Mouse (Mus musculus) hindbrain, embryonic 16.5 days (tissue): ENCODE data around the gene 2310046K23Rik. TPM values are rescaled to one million over a fixed set of nuclear protein-coding genes. Genes with fewer than 3 reads are reported as not detected.

ENCODE experiments used
- ATAC-seq: fragments of 200-750 bp; cut with Nextera tagmentation; 2 replicates; pipeline ENCODE4 v1.8.0; 2017; ENCODE audit warnings: moderate TSS enrichment, moderate library complexity
- H3K27ac ChIP-seq: fragments of 300-500 bp; sonication (generic); 2 replicates; pipeline ENCODE4 v1.5.1; 2014; ENCODE audit warnings: low read depth, mild to moderate bottlenecking, control low read depth, low read length, moderate library complexity
- H3K27me3 ChIP-seq: fragments of 300-500 bp; sonication (generic); replicated peaks from 2 replicates; pipeline ENCODE4 v1.6.1; 2014; ENCODE audit warnings: low read length; ENCODE audit not compliant: control insufficient read depth, insufficient read depth
- H3K36me3 ChIP-seq: fragments of 300-500 bp; sonication (generic); 2 replicates; pipeline ENCODE4 v1.6.1; 2014; ENCODE audit warnings: mild to moderate bottlenecking, low read length, moderate library complexity, mixed read lengths; ENCODE audit not compliant: control insufficient read depth, insufficient read depth
- H3K4me1 ChIP-seq: fragments of 300-500 bp; sonication (generic); 2 replicates; pipeline ENCODE4 v1.6.1; 2014; ENCODE audit warnings: low read depth, low read length; ENCODE audit not compliant: control insufficient read depth, insufficient read depth
- H3K4me2 ChIP-seq: fragments of 300-500 bp; sonication (generic); 2 replicates; pipeline ENCODE4 v1.6.1; 2014; ENCODE audit warnings: mild to moderate bottlenecking, low read length, control low read depth, moderate library complexity
- H3K4me3 ChIP-seq: fragments of 300-500 bp; sonication (generic); 2 replicates; pipeline ENCODE4 v1.5.1; 2014; ENCODE audit warnings: mild to moderate bottlenecking, low read length, control low read depth, moderate library complexity
- H3K9ac ChIP-seq: fragments of 300-500 bp; sonication (generic); 2 replicates; pipeline ENCODE4 v1.6.1; 2014; ENCODE audit warnings: low read depth, mild to moderate bottlenecking, control low read depth, low read length, moderate library complexity
- H3K9me3 ChIP-seq: fragments of 300-500 bp; sonication (generic); 2 replicates; pipeline ENCODE4 v1.6.1; 2014; ENCODE audit warnings: mild to moderate bottlenecking, low read length, moderate library complexity; ENCODE audit not compliant: control insufficient read depth
- WGBS: fragments of 180-500 bp; shearing (Covaris S2); extraction: QIAGEN DNeasy Blood & Tissue Kit; methylation state at CpG from one replicate; pipeline ENCODE4 v1.1.7; 2014; 5-methylcytosine and 5-hydroxymethylcytosine counted together
- polyA plus RNA-seq: library from polyadenylated mRNA; unstranded; fragments of >200 nt; fragmentation: Nextera tagmentation; extraction: Ambion mirVana; gene quantifications from 2 replicates; pipeline ENCODE4 v1.2.1, GENCODE M21; 2015

Gene 2310046K23Rik
- polyA plus RNA-seq: not detected in 2 replicates

- no peak for ATAC-seq
- Histone ChIP-seq H3K4me2 (no peak within 1 kb of the TSS), H3K9ac (no peak within 1 kb of the TSS), H3K27ac (no peak within 1 kb of the TSS), H3K4me1 (no peaks in the 10 kb centered on the region), H3K4me3 (no peak within 1 kb of the TSS), H3K27me3 (no peaks in the 10 kb centered on the region), H3K36me3 (no peaks in the 10 kb centered on the region), H3K9me3 (no peaks in the 10 kb centered on the region)
- WGBS: 95% methylated on average over 3 of the region's 3 CpGs
These were observed at the start of gene 2310046K23Rik for GRCm38 (mm10) chr3:92534411-92534810. Gene 2310046K23Rik, minus strand, starts transcription at chr3:92534511.

GRCm38 (mm10) chr3:92583164-92583826 lies 49.0 kb upstream of the 2310046K23Rik start:
- 71% methylated on average over 3 of the region's 3 CpGs for WGBS
- H3K9me3 ChIP-seq: no peaks in the 10 kb centered on the region
- H3K27me3 ChIP-seq: no peaks in the 10 kb centered on the region
- H3K4me2 ChIP-seq: no peak overlapping the region
- H3K4me3 ChIP-seq: no peak overlapping the region
- H3K9ac ChIP-seq: no peak overlapping the region
- H3K4me1 ChIP-seq: no peaks in the 10 kb centered on the region
- no peak overlapping the region for H3K27ac ChIP-seq
- no peaks in the 10 kb centered on the region for H3K36me3 ChIP-seq
- no peak for ATAC-seq

GRCm38 (mm10) chr3:92579508-92579907 lies 45.2 kb upstream of the 2310046K23Rik start:
- H3K36me3 ChIP-seq: no peaks in the 10 kb centered on the region
- WGBS: 69% methylated on average over 1 of the region's 1 CpGs
- no peak overlapping the region for H3K4me2 ChIP-seq
- no peaks in the 10 kb centered on the region for H3K4me1 ChIP-seq
- no peak overlapping the region for H3K27ac ChIP-seq
- H3K27me3 ChIP-seq: no peaks in the 10 kb centered on the region
- no peak overlapping the region for H3K4me3 ChIP-seq
- H3K9me3 ChIP-seq: no peaks in the 10 kb centered on the region
- no peak for ATAC-seq
- no peak overlapping the region for H3K9ac ChIP-seq

- 73% methylated on average over 4 of the region's 4 CpGs for WGBS
These were observed 44.5 kb upstream of the 2310046K23Rik start for GRCm38 (mm10) chr3:92578652-92579413.

GRCm38 (mm10) chr3:92573449-92574041 lies 39.2 kb upstream of the 2310046K23Rik start, which contains the start of gene Ivl:
Gene Ivl, minus strand, starts transcription at chr3:92573735.
- H3K27ac ChIP-seq: no peak within 1 kb of the TSS
- no peaks in the 10 kb centered on the region for H3K4me1 ChIP-seq
- H3K27me3 ChIP-seq: no peaks in the 10 kb centered on the region
- no peaks in the 10 kb centered on the region for H3K36me3 ChIP-seq
- no peak for ATAC-seq
- no peak within 1 kb of the TSS for H3K4me3 ChIP-seq
- H3K9me3 ChIP-seq: no peaks in the 10 kb centered on the region
- H3K9ac ChIP-seq: no peak within 1 kb of the TSS
- no peak within 1 kb of the TSS for H3K4me2 ChIP-seq
- WGBS: 87% methylated on average over 1 of the region's 1 CpGs

More at GRCm38 (mm10) chr3:92578652-92579413, 44.5 kb upstream of the 2310046K23Rik start:
- H3K27me3 ChIP-seq: no peaks in the 10 kb centered on the region
- no peaks in the 10 kb centered on the region for H3K9me3 ChIP-seq
- no peaks in the 10 kb centered on the region for H3K36me3 ChIP-seq
- no peak overlapping the region for H3K4me2 ChIP-seq
- no peak overlapping the region for H3K27ac ChIP-seq
- ATAC-seq: no peak
- no peak overlapping the region for H3K4me3 ChIP-seq
- H3K9ac ChIP-seq: no peak overlapping the region
- no peaks in the 10 kb centered on the region for H3K4me1 ChIP-seq

- Histone ChIP-seq H3K9ac (no peak overlapping the region), H3K27ac (no peak overlapping the region), H3K4me1 (no peaks in the 10 kb centered on the region), H3K4me3 (no peak overlapping the region), H3K27me3 (no peaks in the 10 kb centered on the region), H3K9me3 (no peaks in the 10 kb centered on the region), H3K4me2 (no peak overlapping the region), H3K36me3 (no peaks in the 10 kb centered on the region)
- ATAC-seq: no peak
- 63% methylated on average over 2 of the region's 2 CpGs for WGBS
These were observed 38.3 kb upstream of the 2310046K23Rik start for GRCm38 (mm10) chr3:92572514-92573155.

GRCm38 (mm10) chr3:92568752-92569151 lies 34.4 kb upstream of the 2310046K23Rik start:
- Histone ChIP-seq H3K4me3 (no peak overlapping the region), H3K4me1 (no peaks in the 10 kb centered on the region), H3K9me3 (no peaks in the 10 kb centered on the region), H3K9ac (no peak overlapping the region), H3K27ac (no peak overlapping the region), H3K4me2 (no peak overlapping the region), H3K36me3 (no peaks in the 10 kb centered on the region), H3K27me3 (no peaks in the 10 kb centered on the region)
- ATAC-seq: no peak
- WGBS: 94% methylated on average over 2 of the region's 2 CpGs

- no peak overlapping the region for H3K9ac ChIP-seq
- no peak overlapping the region for H3K27ac ChIP-seq
- H3K9me3 ChIP-seq: no peaks in the 10 kb centered on the region
- H3K4me3 ChIP-seq: no peak overlapping the region
- H3K4me2 ChIP-seq: no peak overlapping the region
- no peaks in the 10 kb centered on the region for H3K4me1 ChIP-seq
- no peak for ATAC-seq
- no peaks in the 10 kb centered on the region for H3K36me3 ChIP-seq
- H3K27me3 ChIP-seq: no peaks in the 10 kb centered on the region
These were observed 31.1 kb upstream of the 2310046K23Rik start for GRCm38 (mm10) chr3:92565418-92565817.

GRCm38 (mm10) chr3:92512325-92512724 lies 22.0 kb downstream of the 2310046K23Rik start:
- Histone ChIP-seq H3K4me3 (no peak overlapping the region), H3K9ac (no peak overlapping the region), H3K27ac (no peak overlapping the region), H3K27me3 (no peaks in the 10 kb centered on the region), H3K9me3 (no peaks in the 10 kb centered on the region), H3K4me1 (no peaks in the 10 kb centered on the region), H3K36me3 (no peaks in the 10 kb centered on the region), H3K4me2 (no peak overlapping the region)
- no peak for ATAC-seq
